Mouse (Mus musculus) cerebellum, adult 8-10 months (tissue): ENCODE measurements around the gene Olfr554.
"Not testable (repeated sequence)": the region's sequence is repeated elsewhere in the genome, so short reads cannot be mapped to it uniquely, and the experiment has no call there.

ENCODE experiments used
- DNase-seq: peaks from one replicate; pipeline ENCODE4 v3.0.0; 2022

Olfr554 gene

DNA sequence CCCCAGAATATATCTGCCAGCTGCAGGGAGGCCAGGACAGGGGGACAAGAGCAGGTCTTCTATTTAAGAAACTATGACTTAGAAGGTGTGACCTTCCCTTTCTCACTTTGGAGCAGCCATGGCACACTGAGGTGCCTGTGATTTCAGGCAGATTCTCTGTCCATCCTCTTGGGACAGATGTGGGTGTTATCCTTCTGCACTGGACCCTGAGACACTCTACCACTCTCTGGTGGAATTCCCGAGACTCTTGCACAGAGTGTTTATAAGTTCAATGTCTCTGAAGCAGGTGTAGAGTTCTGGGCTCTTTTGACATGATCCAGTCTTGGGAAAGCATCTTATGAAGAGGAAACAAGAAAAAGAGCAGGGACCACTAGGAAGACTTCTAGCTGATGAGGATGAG is at the start of gene Olfr554:
TSS of gene Olfr554 (plus strand) at position 301 of the 400 bp plus-strand sequence.
- no peak for DNase-seq

DNA sequence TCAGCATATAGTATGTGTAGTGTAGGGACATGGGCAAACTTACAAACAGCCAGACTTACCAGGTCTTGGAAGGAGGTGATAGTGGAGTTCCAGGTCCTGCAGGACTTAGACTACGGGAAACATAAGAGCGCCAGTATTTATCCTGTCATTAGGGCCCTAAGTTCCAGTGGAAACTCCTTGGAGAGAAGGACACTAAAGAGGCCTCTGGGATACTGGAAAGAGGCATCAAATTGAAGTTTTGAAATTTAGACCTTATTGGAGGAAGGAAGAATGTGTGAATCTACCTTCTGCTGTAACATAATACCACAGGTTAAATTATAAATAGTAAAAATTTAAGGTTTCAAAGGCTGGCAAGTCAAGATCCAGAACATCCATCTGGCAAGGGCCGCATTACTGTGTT is 46.4 kb upstream of the Olfr554 start, which contains the start of gene Olfr551:
TSS of gene Olfr551 (minus strand) at position 101 of the 400 bp plus-strand sequence.
- no peak for DNase-seq

- no peak for DNase-seq
Observed at GRCm38 (mm10) chr7:102597378-102598031, 40.7 kb upstream of the Olfr554 start, which contains the start of gene Olfr552. Gene Olfr552 (plus strand): TSS chr7:102597770.

DNA sequence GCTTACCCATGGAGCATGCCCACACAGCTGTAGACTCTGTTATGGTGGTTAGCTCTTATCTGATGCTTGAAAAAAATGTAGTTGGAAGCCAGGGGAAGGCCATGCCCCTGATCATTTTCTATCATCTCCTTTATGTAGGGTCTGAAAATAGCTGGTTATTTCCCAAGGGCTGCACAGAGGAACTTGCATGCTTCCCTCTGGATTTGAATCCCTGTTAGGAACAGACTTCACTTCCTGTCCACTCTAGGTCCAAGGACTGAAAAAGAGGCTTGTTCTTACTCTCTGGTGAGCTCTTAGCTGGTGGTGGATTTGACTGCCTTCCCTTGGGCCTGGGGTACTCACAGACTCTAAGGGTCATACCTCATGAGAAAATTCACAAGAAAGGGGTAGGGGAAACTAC is 20.1 kb upstream of the Olfr554 start, which contains the start of gene Olfr553:
TSS of gene Olfr553 (minus strand) at position 101 of the 400 bp plus-strand sequence.
- DNase-seq, result no peak

GRCm38 (mm10) chr7:102619608-102620007 is 18.6 kb upstream of the Olfr554 start:
- DNase-seq, result no peak

DNA sequence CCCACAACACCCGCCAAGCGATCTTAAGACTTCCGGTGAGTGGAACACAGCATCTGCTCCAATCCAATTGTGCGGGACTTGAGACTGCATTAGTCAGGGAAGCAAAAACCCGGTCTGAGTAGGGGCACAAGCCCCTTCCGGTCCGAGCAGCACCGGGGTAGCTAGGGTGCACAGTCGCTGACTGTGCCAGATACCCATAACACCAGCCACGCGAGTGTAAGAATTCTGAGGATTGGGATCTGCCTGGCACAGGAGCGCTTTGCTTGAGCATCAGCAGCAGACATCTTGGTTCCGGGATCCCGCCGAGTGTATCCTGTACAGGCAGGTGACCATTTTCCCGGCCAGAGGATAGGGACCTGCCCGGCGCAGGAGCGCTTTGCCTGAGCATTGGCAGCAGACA is 17.9 kb upstream of the Olfr554 start:
- DNase-seq, result peak; percentile 2

DNA sequence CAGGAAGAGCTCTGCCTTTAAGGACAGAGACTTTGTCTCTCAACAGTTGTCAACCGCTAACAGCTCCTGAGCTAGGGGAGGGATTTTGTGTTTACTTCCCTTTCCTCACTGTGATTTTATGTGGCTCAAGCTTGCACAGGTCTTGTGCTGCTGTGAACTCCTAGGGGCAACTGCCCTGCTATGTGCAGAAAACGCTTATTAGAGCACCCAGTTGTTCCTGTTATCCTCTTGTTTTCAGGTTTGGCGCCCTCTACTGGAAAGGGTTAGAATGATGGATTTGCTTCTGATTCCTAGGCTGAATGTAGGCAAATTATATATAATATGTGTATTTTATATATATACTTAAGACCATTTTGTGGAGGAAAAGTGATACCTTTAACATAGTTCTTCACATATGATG is 1.6 kb upstream of the Olfr554 start:
- peak; percentile 33 for DNase-seq

DNA sequence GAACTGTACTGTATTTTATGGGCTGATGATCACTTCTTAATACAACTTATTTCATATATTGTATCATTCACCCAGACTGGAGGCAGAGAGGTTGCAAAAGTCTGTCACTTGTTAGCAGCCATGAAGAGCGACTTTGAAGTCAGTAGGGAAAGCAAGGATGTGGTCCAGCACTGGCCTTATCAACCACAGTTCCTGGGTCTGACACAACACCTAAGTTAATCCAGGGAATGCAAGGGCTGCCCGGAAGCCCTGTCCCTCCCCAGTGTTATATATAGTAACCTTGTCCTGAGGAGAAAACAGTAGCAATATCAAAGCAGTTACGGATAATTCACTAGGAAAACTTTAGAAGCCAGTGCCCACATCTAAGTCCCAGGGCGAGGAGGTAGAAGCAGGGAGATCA is 6.7 kb downstream of the Olfr554 start:
- DNase-seq, result not testable (repeated sequence)

GRCm38 (mm10) chr7:102658523-102658922 is 20.3 kb downstream of the Olfr554 start, which contains the start of gene Olfr555:
Gene Olfr555 (plus strand): TSS chr7:102658823.
- no peak for DNase-seq

DNA sequence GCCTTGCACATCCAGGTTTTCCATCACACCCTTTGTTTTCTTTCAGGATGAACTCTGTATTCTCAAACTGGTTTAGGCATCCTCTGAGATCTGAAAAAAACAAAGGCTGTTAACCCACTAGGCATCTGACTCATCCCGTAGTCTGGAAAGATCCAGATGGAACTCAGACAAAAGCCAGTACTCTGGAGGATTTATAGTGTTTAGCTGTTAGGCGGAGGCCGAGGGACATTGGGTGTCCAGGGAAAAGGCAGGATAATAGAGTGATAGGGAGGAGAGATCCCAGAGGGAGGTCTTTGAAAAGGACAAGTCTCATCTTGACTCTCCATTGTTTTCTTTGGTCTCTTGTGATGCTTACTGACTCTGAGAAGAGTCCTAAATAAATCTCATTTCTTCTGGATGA is 26.4 kb downstream of the Olfr554 start, which contains the start of gene Olfr556:
TSS of gene Olfr556 (plus strand) at position 301 of the 400 bp plus-strand sequence.
- DNase-seq, result no peak

GRCm38 (mm10) chr7:102665378-102665777 is 27.1 kb downstream of the Olfr554 start:
- DNase-seq, result no peak

- no peak for DNase-seq
Observed at GRCm38 (mm10) chr7:102676225-102676624, 38.0 kb downstream of the Olfr554 start.

GRCm38 (mm10) chr7:102681916-102682315 is 43.7 kb downstream of the Olfr554 start:
- no peak for DNase-seq

DNA sequence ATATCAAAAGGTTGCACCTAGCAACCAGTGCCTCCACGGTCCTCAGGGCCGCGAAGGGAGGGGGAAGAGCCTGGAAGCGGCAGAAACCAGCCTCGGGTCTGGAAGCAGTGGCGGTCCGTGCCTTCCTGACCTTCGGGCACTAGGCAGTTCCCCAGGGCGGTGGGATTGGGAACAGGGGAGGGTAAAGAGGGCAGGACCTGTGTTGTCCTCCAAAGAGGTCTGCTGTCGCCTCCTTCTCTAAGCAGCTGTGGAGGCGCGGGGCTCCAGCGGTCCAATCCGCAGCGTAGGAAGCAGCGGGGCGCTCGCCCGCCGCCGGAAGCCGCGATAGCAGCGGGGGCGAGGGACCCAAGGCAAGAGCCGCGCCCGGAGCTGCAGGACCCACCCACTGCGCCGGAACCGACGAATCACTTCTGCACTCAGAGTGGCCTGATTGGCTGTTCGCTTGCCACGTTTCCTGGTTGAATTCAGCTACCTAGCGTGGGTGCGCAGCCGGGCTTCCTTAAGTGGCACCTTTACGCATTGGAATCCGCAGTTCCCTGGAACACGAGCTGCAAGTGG is 48.8 kb downstream of the Olfr554 start, which contains the start of gene Trim68:
TSS of gene Trim68 (minus strand) at position 384 of the 558 bp plus-strand sequence.
- DNase-seq, result peak; percentile 39
